Mouse (Mus musculus) B cell, adult 62 days (primary cell): ENCODE results near the gene Ppm1g. TPM values are rescaled to one million over a fixed set of nuclear protein-coding genes. Genes with fewer than 3 reads are reported as not detected.

Experiments used
- total RNA-seq: library from RNA; stranded (reverse); gene quantifications from 4 replicates; pipeline ENCODE4 v1.2.4, GENCODE M21; 2023

Gene Ppm1g
- total RNA-seq = 155 to 180 TPM (median 177 TPM) in 4 replicates

DNA sequence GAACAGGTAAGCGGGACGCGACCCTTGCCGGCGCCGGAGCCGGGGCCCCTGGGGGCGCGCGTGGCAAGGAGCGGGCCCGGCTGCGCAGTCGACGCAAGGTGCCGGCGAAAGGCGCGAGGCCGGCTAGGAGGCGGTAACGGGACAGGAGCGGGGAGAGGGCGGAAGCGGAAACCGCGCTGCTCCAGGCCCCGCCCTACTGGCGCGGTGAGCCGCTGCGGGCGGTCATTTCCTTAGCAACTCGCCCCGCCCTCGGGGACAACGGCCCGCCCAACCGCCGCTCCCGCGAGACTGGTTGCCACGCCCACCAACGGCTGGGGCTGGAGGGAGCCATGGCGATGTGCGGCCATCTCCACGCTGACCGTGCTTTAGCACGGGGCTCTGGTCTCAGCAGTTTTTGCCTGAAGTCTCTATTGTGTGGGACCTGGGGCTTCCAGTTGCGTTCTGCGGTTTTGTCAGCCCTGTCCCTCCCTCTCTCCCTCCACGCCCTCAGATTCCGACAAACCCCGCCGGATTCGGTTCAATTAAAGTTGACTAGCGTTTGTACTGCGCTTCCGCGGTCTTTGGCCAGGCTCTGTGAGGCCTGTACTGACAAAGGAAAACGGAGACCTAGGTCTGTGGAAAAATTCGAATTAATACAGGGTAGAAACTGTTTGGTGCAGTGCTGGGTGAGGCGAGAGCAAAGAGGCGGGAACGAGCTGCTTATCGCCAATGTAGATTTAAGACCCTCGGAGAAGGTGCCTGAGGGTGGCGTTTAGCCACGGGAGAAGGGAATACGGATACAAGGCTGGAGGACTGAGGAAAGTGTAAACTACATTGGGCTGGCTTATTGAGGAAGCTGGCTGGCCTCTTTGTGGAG is at the start of gene Ppm1g:
Gene Ppm1g (minus strand): TSS at position 240 of the 856 bp plus-strand sequence.

DNA sequence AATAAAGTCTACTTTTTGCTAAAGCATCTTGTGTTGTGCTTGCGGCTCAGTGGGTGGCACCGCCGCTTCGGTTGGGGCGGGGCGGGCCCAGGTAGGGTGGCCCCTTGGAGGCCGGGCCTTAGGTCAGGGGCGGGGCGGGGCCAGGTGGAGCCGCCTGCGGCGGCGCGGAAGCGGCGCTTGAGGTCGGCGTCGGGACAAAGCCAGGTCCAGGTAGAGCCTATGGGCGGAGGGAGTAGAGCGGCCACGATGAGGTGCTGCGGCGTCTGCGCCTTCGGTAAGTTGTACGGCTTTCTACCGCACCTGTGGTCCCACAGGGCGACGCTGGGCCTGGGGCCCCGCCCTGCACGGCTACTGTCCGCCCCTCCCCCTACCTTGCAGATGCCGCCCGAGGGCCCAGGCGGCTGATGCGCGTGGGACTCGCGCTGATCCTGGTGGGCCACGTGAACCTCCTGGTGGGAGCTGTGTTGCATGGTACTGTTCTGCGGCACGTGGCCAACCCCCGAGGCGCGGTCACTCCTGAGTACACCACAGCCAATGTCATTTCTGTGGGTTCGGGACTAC is 31.1 kb upstream of the Ppm1g start, which contains the start of gene Krtcap3:
Gene Krtcap3 (plus strand): TSS at position 151 of the 561 bp plus-strand sequence.

GRCm38 (mm10) chr5:31240637-31241521 is 20.4 kb upstream of the Ppm1g start, which contains the start of the genes Nrbp1 and Gm9970:
Gene Nrbp1, plus strand, starts transcription at chr5:31240864.
Gene Gm9970, minus strand, starts transcription at chr5:31241232.

DNA sequence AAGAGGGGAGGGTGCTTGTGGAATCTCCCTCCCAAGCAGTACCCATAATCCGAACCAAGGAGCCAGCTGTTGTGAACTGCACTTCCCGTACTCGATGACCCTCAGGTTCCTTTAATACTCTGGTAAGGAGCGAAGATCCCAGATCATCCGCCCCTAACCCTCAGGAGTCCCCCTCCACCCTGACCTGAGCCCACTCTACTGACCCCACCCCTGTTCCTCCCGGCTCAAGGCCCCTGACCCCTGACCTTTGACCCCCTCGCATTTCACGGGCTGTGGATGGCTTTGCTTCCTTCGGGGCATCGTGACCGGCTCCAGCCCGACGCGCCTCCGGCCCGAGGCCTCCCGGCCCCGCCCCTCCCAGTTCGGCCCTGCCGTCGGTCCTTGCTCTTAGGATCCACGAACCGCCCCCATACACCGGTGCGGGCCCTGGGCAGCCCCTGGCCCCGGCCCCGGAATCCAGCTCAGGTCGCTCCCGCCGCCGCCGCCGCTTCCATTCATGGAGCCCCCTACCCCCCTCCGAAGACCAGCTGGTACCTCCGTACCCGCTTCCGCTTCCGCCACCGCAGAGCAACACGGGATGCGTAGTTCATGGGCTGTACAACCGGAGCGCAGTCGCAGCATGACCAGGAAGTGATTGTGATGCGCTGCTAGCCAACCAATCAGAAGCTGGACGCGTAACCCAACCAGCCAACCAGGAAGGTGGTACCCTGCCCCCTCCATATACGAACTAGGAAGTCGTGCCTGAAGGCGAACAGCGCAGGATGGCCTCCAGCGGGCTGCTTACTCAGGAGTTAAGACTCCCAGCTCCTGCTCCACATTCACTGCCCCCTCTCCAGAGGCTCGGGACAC is 18.5 kb downstream of the Ppm1g start, which contains the start of gene Zfp513:
Gene Zfp513 (minus strand): TSS at position 562 of the 849 bp plus-strand sequence.

DNA sequence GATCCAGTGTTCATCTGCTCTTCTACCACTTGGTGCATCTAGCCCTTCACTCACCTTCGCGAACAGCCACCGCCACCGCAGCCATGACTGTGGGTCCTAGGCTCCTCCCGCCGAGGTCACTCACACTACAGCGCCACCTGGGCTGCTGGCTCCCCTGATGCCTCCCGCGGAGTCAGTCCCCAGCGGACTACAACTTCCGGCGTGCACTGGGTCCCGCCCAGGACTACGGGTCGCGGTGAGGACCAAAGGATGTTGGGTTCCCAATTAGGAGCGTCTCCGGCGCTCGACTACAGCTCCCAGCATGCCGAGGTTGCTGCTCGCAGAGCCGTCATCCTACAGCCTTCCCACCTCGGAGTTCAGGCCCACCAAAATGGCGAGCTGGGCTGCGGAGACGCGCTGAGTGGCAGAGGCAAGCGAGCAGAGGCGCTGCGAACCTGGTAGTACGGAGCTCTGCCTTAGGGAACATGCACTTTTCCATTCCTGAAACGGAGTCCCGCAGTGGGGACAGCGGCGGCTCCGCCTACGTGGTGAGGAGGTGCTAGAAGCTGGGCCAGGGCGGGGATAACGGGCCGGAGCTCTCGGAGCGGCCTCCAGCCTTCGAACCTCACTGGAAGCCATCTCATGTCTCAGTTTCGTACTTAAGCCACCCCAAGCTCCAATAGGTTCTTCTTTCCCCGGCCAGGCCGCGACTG is 27.4 kb downstream of the Ppm1g start, which contains the start of the genes Snx17 and Eif2b4:
Gene Snx17 (plus strand): TSS at position 289 of the 692 bp plus-strand sequence.
Gene Eif2b4 (minus strand): TSS at position 492 of the 692 bp plus-strand sequence.

GRCm38 (mm10) chr5:31179766-31180630 is 40.5 kb downstream of the Ppm1g start, which contains the start of the genes Gm29609 and Gtf3c2:
Gene Gm29609, minus strand, starts transcription at chr5:31179911.
Gene Gtf3c2, minus strand, starts transcription at chr5:31180144.

DNA sequence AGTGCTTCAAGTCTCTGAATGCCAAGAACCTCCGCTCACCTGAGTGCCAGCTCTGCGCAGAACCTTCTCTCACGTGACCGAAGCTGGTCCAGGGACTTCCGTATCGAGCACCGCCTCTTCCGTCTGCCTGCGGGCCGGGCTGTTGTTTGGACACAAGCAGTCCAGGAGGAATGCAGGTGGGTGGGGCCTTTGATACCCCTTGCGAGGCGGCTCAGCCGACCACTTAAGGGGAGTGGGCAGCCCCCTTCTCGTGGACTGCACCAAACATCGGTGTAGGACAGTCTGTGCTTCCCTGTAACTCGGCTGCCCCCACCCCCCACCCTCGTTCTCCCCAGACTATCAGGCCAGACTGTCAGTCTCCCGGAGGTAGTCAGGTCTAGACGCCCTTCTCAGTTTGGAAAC is 66.3 kb downstream of the Ppm1g start, which contains the start of gene Mpv17:
Gene Mpv17 (minus strand): TSS at position 100 of the 402 bp plus-strand sequence.

Other genes starting within 250 kb of the Ppm1g start
- gene Atraid, start 172.4 kb downstream of the Ppm1g start, total RNA-seq = 37.9 to 46.1 TPM (median 41.7 TPM) in 4 replicates
- gene Slc5a6, start 171.8 kb downstream of the Ppm1g start, total RNA-seq = 7.6 to 20.0 TPM (median 10.9 TPM) in 4 replicates
- gene Cad, start 165.9 kb downstream of the Ppm1g start, total RNA-seq = 54.8 to 65.9 TPM (median 59.3 TPM) in 4 replicates
- not detected in 4 replicates for gene Dnajc5g, start 114.4 kb downstream of the Ppm1g start, total RNA-seq
- 0.25 to 0.92 TPM (median 0.47 TPM) in 4 replicates for gene Slc30a3, start 112.5 kb downstream of the Ppm1g start, total RNA-seq
- gene Trim54, start 104.0 kb downstream of the Ppm1g start, total RNA-seq = not detected in 4 replicates
- not detected in 4 replicates for gene Ucn, start 81.9 kb downstream of the Ppm1g start, total RNA-seq
- gene Mpv17, start 66.4 kb downstream of the Ppm1g start, total RNA-seq = 17.5 to 21.4 TPM (median 20.8 TPM) in 4 replicates
- gene Gm29609, start 40.8 kb downstream of the Ppm1g start, total RNA-seq = 3.7 to 7.9 TPM (median 4.9 TPM) in 4 replicates
- 190 to 210 TPM (median 197 TPM) in 4 replicates for gene Gtf3c2, start 40.5 kb downstream of the Ppm1g start, total RNA-seq
- 76.6 to 85.0 TPM (median 80.1 TPM) in 4 replicates for gene Snx17, start 27.5 kb downstream of the Ppm1g start, total RNA-seq
- 35.8 to 48.8 TPM (median 48.1 TPM) in 4 replicates for gene Eif2b4, start 27.3 kb downstream of the Ppm1g start, total RNA-seq
- 63.4 to 83.9 TPM (median 65.2 TPM) in 4 replicates for gene Zfp513, start 18.4 kb downstream of the Ppm1g start, total RNA-seq
- 324 to 366 TPM (median 340 TPM) in 4 replicates for gene Nrbp1, start 20.2 kb upstream of the Ppm1g start, total RNA-seq
- gene Gm9970, start 20.5 kb upstream of the Ppm1g start, total RNA-seq = 1.2 TPM in 1 of 4 replicates, not detected in the others
- 24.6 to 30.6 TPM (median 28.6 TPM) in 4 replicates for gene Krtcap3, start 31.0 kb upstream of the Ppm1g start, total RNA-seq
- 35.4 to 45.0 TPM (median 40.9 TPM) in 4 replicates for gene Ift172, start 70.4 kb upstream of the Ppm1g start, total RNA-seq
- 0.63 to 3.9 TPM (median 1.9 TPM) in 4 replicates for gene Fndc4, start 75.4 kb upstream of the Ppm1g start, total RNA-seq
- 0.24 TPM in 1 of 4 replicates, not detected in the others for gene Gckr, start 76.8 kb upstream of the Ppm1g start, total RNA-seq
- gene Zfp512, start 231.7 kb upstream of the Ppm1g start, total RNA-seq = 39.7 to 44.4 TPM (median 41.8 TPM) in 4 replicates